Mouse (Mus musculus): ENCODE results near the gene Cox14.
A peak's percentile ranks its signal among the peaks of the same experiment; 100 is the strongest.
"Not testable (repeated sequence)": the region's sequence is repeated elsewhere in the genome, so short reads cannot be mapped to it uniquely, and the experiment has no call there.

The Cox14 gene

DNA sequence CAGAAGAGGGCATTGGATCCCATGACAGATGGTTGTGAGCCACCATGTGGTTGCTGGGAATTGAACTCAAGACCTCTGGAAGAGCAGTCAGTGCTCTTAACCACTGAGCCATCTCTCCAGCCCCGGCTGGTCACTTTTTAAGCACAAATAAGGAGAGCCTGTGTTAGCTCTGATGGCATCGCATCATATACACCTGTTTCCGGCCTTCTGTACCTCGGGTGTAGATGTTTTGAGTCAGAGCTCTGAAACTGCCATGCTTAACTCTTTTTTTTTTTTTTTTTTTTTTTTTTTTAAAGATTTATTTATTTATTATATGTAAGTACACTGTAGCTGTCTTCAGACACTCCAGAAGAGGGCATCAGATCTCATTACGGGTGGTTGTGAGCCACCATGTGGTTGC, 1.6 kb downstream of the Cox14 start:
- DNase-seq: not testable (repeated sequence)

DNA sequence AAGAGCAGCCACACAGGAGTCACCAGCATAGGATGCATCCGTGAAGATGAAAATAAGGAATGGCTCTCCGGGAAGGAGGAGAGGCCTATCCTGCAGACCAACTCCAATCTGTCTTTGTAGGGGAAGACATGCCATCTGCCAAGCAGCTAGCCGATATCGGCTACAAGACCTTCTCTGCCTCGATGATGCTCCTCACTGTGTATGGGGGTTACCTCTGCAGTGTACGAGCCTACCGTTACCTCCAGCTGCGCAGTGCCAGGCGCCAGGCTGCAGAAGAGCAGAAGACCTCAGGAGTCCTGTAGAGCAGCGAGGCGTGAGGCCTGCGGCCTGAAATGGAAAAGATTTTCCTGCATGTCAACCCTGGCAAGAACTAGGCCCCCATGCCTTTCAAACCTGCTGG, 2.1 kb downstream of the Cox14 start:
- no peak for DNase-seq

DNA sequence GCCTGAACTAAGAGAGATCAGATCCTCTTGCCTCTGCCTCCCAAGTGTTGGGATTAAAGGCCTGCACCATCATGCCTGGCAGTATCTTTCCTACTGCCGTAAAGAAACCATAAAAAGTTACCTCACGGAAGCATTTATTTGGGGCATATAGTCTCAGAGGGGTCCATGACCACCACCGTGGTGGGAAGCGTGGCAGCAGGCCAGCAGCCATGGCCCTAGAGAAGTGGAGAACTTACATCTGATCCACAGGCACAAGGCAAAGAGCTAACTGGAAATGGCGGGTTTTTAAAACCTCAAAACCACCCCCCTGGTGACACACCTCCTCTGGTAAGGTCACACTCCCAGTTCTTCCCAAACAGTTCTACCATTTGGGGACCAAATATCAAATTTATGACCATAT, 2.8 kb downstream of the Cox14 start:
- DNase-seq: no peak

DNA sequence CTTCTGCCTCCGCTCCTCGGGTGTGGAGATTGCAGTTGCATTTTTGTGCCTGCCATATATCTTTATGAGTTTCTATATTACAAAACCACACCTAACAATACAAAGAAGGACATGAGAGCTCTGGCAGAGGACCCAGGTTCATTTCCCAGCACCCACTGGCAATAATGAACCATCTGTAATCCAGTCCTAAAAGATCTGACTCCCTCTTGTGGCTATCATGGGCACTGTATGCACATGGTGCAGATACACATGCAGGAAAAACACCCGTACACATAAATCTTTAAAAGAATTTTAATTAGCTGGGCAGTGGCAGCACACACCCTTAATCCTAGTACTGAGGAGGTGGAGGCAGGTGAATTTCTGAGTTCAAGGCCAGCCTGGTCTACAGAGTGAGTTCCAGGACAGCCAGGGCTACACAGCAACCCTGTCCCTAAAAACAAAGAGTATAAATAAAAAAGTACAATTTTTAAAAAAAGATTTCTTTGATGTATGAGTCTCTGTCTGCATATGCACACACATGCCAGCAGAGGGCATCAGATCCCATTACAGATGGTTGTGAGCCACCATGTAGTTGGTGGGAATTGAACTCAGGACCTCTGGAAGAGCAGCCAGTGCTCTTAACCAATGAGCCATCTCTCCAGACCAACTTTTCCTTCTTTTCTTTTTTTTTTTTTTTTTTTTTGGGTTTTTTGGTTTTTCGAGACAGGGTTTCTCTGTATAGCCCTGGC, 3.8 kb downstream of the Cox14 start:
- peak in 1 of 2 experiments; percentile 27 for DNase-seq

DNA sequence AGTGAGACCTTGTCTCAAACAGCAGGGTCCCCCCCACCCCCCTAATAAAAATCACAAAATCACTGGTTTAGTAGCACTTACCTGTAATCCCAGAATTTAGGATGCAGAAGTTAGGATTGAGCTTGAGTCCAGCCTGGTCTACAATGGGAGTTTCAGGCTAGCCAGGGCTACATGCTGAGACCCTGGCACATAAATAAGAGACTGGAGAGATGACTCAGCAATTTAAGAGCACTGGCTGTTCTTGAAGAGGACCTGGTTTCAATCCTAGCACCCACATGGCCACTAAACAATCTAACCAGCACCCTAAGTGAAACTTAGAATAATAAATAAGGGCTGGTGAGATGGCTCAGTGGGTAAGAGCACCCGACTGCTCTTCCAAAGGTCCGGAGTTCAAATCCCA, 5.7 kb downstream of the Cox14 start:
- DNase-seq: no peak

DNA sequence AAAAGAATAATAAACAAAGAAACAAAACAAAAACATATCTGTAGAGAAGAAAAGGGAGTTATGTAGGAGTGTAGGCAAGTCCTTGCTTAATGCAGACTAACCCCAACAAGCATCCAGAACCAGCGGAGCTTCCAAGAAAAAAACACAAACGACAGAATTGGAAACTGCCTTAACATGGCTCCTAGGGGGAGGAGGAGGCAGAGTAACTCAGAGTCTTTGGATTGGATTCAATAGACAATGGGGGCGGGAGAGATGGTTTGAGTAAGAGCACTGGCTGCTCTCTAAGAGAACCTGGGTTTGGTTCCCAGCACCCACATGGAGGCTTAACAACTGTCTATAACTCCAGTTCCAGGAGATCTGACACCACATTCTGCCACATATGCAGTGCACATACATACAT, 6.3 kb downstream of the Cox14 start:
- DNase-seq: no peak

DNA sequence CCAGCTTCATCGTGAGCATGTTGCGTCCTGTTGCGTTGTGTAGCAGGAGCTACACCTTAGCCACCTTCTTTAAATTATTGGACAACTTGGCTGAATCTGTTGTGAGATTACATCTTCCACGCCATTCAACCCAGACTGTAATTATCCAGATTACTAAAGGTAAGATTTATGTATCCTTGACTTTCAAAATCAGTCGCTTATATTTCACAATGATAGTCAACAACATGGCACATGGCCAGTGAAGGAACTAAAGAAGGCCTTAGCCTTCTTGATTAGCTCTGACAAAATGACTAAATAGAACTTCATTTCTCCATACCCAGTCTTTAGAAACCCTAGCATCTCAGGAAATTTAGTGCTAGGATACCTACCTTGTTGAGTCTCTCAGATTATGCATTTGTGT, 7.8 kb downstream of the Cox14 start:
- no peak for DNase-seq

DNA sequence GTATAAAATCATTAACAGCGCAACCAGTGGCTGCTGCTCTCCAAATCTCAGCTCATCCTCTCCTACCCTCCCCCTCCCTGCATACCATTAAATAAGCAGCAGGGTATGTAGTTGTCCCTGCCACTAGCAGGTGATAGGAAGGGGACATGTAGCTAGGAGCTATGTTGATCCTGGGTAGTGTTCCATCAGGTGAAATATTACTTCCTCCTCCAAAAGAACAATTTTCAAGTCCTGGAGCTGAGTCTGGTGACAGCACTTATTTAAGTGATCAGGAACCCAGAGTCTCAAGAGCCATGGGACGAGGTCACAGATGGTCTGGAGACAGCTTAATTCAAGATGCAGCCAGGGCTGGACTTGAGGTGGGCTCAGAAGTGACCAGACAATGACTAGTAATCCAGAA, 10.2 kb downstream of the Cox14 start:
- peak; percentile 96 to 100 for DNase-seq

DNA sequence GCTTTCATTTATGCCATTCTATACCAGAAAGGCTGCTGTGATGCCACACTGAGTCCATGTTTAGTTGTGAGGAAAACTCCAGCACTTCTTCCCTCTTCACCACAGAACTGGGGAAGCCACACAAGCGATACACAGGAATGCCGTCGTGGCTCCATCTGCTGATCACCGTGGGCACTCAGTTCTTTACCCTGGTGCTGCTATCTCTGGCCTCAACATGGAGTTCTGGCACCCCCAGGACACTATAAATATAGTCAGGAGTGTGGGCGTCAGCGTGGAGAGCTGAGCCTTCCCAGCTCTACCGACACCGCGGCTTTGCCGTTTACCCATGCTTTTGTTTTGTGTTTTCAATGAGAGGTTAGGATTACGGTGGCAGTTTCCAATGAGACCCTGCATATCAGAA, 11.3 kb downstream of the Cox14 start:
- DNase-seq: no peak

DNA sequence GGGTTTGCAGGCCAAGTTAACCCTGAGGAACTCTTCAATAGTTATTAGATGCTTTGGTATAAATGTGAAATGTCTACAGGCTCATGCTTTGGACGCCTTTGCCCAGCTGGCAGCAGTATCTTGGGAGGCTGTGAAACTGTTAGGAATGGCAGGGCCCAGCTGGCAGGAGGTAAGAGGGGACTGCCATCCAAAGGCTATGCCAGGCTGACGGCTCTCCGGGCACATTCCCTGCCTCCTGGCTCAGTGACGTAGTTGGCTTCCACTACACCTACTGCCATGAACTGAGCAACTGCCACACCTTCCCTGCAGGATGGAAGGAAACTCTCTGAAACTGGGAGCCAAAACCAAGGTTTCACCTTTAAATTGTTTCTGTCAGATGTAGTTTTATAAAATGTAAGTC, 14.8 kb downstream of the Cox14 start:
- DNase-seq: no peak

DNA sequence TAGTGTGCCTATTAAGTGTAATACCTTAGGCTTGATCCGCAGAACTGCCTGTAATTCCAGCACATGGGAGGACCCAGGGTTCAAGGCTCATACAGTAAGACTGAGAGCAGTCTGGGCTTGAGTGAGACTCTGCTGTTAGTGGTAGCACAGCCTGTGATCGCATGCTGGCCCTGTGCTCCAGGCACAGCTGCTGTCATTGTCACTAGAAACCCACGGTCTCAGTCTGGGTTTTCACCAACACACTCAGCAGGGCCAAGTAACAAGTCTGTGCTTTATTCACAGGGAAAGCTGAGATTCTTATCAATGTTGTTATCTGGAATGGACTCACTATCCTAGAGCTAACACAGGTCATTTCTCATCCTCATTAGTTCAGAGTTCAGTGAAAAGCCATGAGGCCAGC, 28.8 kb downstream of the Cox14 start:
- no peak for DNase-seq

DNA sequence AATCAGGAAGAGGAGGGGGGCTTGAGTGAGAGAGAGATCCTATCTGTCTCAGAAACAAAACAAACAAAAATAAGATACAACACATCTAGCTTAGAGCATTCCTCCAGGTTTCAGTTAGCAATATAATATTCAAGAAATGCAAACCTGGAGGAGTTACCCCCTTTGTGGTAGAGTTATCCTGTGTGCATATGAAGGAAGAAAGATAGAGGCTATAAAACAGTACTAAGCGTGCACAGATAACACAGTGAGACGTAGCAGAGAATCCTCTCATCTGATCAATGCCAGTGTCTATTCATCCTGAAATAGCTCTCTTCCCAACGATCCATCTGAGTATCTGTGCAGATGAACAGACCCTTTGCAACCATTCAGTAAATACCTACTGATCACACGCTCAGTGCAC, 42.0 kb downstream of the Cox14 start:
- no peak for DNase-seq

DNA sequence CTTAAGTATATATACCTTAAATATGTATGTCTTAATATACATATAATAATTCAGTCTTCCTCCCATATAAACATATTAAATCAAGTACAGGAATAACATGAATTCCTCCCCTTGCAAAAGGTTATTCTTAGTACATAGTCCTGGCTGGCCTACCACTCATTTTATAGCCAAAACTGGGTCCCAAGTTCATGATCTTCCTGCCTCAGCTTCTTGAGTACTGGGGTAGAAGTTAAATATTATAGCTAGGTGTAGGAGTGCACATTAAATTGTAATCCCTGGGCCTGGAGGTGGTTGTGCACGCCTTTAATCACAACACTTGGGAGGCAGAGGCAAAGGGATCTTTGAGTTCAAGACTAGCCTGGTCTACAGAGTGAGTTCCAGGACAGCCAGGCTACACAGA, 43.3 kb downstream of the Cox14 start:
- no peak for DNase-seq

DNA sequence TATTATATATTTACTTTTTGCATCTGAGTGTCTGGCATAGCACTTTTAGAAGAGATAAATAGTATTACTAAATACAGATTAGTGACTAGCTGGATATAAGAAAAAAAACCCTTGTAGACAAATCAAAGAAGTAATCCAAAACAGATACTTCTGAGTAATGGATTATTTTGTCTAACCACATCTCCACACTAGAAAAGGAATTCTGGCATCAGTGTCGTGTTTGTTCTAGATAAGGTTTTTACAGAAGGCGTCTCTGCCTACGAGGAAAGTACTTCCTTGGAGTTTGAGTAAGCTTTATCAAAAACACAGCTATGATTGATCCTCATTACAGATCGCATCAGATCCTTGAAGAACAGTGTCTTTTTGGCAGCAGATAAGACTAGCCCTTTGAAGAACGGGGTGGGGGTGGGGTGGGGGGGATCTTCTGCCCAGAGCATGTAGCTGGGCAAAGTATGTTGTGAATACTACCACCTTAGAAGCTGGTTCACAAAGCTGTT, 45.6 kb downstream of the Cox14 start:
- no peak for DNase-seq

DNA sequence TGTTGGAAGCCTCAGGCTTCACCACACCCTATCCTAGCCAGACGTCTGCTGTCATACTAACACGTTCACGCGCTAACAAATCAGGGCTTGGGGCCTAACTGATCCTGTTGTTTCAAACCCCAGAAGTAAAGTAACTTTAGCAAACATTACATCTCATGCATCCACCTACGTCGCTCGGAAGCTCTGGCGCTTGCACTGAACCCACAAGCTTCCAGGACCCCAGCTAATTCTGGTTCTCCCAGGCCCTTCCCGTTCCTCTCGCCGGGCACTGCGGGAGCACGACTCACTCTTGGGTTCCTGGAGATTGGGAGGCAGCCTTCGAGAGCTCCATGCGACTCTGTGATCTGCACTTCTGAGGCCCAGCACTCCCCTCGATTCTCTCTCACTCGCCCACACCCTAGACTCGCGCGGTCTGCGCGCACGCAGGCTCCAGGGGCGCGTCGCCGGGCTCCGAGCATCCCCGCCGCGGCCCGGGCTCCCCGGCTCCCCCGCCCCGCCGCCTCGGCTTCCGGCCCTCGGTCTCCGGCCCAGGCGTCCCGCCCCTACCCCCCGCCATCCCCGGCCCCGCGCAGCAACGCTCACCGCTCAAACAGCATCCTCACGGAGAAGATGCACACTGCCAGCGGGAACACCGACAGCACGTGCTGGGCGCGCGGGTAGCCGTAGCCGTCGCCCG, 46.3 kb downstream of the Cox14 start:
- peak in 1 of 2 experiments; percentile 76 for DNase-seq

DNA sequence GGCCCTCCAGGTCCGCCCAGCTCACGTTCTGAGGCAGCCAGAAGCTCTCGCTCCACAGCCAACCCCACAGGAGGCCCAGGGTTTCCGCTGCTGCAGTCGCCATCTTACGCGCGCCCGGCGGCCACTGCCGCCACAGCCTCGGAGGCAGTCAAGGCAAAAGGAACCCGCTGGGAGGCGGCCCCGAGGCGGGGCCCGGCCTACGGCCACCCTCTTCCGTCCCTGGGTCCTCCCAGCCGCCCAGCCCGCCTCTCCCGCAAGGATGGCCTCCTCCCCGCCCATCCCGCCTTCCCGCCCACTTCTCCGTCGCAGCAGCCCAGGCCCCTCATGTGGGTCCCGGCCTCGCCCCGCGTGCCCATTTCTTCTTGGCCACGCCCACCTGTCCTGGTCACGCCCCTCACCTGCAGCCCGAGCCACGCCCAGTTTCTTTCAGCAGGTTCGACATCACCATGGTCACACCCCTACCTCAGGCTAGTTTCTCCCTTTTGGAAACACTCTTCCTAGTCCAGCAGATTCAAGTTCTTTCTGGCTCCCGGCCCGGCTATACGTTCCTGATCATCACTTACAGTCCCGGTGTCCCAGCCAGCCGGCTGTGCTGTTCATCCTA, 47.0 kb downstream of the Cox14 start:
- DNase-seq: peak; percentile 88 to 89

DNA sequence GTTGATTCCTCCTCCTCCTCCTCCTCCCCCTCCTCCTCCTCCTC, 47.3 kb downstream of the Cox14 start, which contains the start of gene Cers5:
Gene Cers5, minus strand, starts transcription at position 5 of the 44 bp plus-strand sequence.
- not testable (repeated sequence) for DNase-seq

DNA sequence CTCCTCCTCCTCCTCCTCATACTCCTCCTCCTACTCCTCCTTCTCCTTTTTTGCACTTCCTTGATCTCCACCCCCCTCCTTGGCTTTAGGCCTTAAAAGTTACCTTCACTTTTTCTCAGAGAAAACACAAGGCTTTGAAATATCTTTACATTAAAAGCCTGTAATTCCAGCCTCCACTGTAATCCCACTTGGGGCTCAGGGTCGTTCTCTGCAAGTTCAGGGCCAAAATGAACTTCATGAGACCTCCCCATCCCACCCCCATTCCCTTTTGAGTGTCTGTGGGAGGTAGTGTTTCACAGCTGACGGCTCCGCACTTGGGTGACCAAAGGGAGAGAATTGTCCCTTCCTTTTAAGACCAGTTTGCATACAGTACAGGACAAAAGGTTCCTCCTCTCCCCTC, 47.5 kb downstream of the Cox14 start:
- DNase-seq: no peak

Measured in thymus, postnatal 36 days (tissue).